In the genomic region with DNA sequence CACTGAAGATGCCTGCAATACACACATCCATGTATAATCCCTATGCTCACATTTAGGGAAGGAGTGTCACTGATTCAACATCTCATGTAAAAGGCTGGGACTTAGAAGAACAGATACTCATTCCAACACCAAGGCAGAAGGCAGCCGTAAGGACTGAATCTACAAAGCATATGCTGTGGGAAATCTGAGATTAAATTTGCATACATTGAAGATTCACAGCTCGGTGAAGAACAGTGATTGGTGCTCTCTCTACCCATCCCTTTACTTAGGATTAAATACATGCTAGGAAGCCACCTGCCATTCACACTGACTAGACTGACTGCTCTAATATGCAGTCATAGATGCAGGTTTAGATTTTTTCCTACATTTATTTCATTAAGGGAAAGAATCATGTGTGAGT, we compare ENCODE assay signal across 18 mouse cellular contexts.
DNase-seq lines count a peak whose midpoint lies in the region; ATAC-seq and TF ChIP-seq lines count a peak whose summit lies in the region.
"Had no signal": no experiment of that assay in that cellular context is flagged by ENCODE, and none has a peak within 500 bp of the region (broad histone marks: within the 10 kb centered on the region; RNA-seq: fewer than 3 reads in every experiment).

No protein-coding gene starts in this region.

- H3K4me1 ChIP-seq in forebrain, embryonic 13.5 days = no peaks in the 10 kb centered on the region
- no peaks in the 10 kb centered on the region for H3K4me1 ChIP-seq in forebrain, embryonic 12.5 days
- peaks cover 12% of the 10 kb centered on the region for H3K4me1 ChIP-seq in bone marrow macrophage, adult 2 months (ENCODE audit: control insufficient read depth, insufficient read depth, low read length)
- no peaks in the 10 kb centered on the region for H3K4me1 ChIP-seq in forebrain, postnatal 0 days (ENCODE audit: insufficient read depth)
- no peaks in the 10 kb centered on the region for H3K4me1 ChIP-seq in thymus, adult 2 months (replicated peaks; ENCODE audit: control insufficient read depth, insufficient read depth, low read length)
- H3K4me1 ChIP-seq: embryonic facial prominence, embryonic 12.5 days; heart, embryonic 12.5 days; hindbrain, embryonic 15.5 days had no signal

- peak; percentile 55 for DNase-seq in heart, adult 11 months
- no peak for DNase-seq in heart, postnatal 10 days
- peak; percentile 53 for DNase-seq in forebrain, postnatal 0 days
- DNase-seq in thymus, adult 2 months = no peak
- DNase-seq: adrenal gland, postnatal 10 days; B cell, adult 2 months; cerebellum, adult 11 months; cerebellum, adult 9-10 months; cerebellum, postnatal 25 days; gastrocnemius, postnatal 14 days; heart, postnatal 36 days had no signal

- no peaks in the 10 kb centered on the region for H3K36me3 ChIP-seq in forebrain, embryonic 13.5 days (ENCODE audit: poor library complexity, severe bottlenecking)
- H3K36me3 ChIP-seq in forebrain, embryonic 12.5 days (replicated peaks) = no peaks in the 10 kb centered on the region
- H3K36me3 ChIP-seq in forebrain, postnatal 0 days (ENCODE audit: insufficient read depth) = no peaks in the 10 kb centered on the region
- H3K36me3 ChIP-seq in thymus, adult 2 months (ENCODE audit: control insufficient read depth, insufficient read depth, low read length) = no peaks in the 10 kb centered on the region
- H3K36me3 ChIP-seq: embryonic facial prominence, embryonic 12.5 days; heart, embryonic 12.5 days; hindbrain, embryonic 15.5 days had no signal

- intact Hi-C loops in heart, postnatal 10 days (cut with DNase I) = no loop called here

- H3K27ac ChIP-seq in forebrain, embryonic 13.5 days = no peak overlapping the region
- H3K27ac ChIP-seq in forebrain, embryonic 12.5 days = no peak overlapping the region
- H3K27ac ChIP-seq in bone marrow macrophage, adult 2 months (ENCODE audit: insufficient read depth, low read depth, low read length) = peak overlapping the region; percentile 27; the same call in 1 of the 2 replicates
- H3K27ac ChIP-seq in forebrain, postnatal 0 days (ENCODE audit: low read depth, low read length) = no peak overlapping the region
- no peak overlapping the region for H3K27ac ChIP-seq in thymus, adult 2 months (ENCODE audit: control insufficient read depth, insufficient read depth, low read length)
- H3K27ac ChIP-seq: embryonic facial prominence, embryonic 12.5 days; hindbrain, embryonic 15.5 days had no signal

- TF ChIP-seq CTCF in bone marrow macrophage, adult 2 months (IDR thresholded peaks at IDR 0.05; ENCODE audit: low read depth, low read length) = no peak
- no peak for TF ChIP-seq CTCF in forebrain, postnatal 0 days (IDR thresholded peaks at IDR 0.05; ENCODE audit: low read depth)
- no peak for TF ChIP-seq CTCF in thymus, adult 2 months (IDR thresholded peaks at IDR 0.05; ENCODE audit: borderline replicate concordance, control insufficient read depth, extremely low read depth, insufficient read depth, low read length, poor library complexity)

- no peak overlapping the region for H3K4me3 ChIP-seq in forebrain, embryonic 13.5 days
- no peak overlapping the region for H3K4me3 ChIP-seq in forebrain, embryonic 12.5 days (replicated peaks)
- H3K4me3 ChIP-seq in bone marrow macrophage, adult 2 months (ENCODE audit: insufficient read depth, low read length) = no peak overlapping the region
- H3K4me3 ChIP-seq in forebrain, postnatal 0 days (ENCODE audit: low read depth, low read length) = no peak overlapping the region
- no peak overlapping the region for H3K4me3 ChIP-seq in thymus, adult 2 months (ENCODE audit: control insufficient read depth, insufficient read depth, low read length)
- H3K4me3 ChIP-seq: embryonic facial prominence, embryonic 12.5 days; heart, embryonic 12.5 days; hindbrain, embryonic 15.5 days had no signal

- no peaks in the 10 kb centered on the region for H3K9me3 ChIP-seq in forebrain, embryonic 13.5 days (replicated peaks)
- no peaks in the 10 kb centered on the region for H3K9me3 ChIP-seq in forebrain, embryonic 12.5 days
- no peaks in the 10 kb centered on the region for H3K9me3 ChIP-seq in forebrain, postnatal 0 days (ENCODE audit: low read length)
- H3K9me3 ChIP-seq: embryonic facial prominence, embryonic 12.5 days; heart, embryonic 12.5 days; hindbrain, embryonic 15.5 days had no signal

- no peak overlapping the region for H3K9ac ChIP-seq in forebrain, embryonic 13.5 days
- no peak overlapping the region for H3K9ac ChIP-seq in forebrain, embryonic 12.5 days
- H3K9ac ChIP-seq in forebrain, postnatal 0 days = no peak overlapping the region
- H3K9ac ChIP-seq: embryonic facial prominence, embryonic 12.5 days; heart, embryonic 12.5 days; hindbrain, embryonic 15.5 days had no signal

- TF ChIP-seq POLR2A in bone marrow macrophage, adult 2 months (IDR thresholded peaks at IDR 0.05; ENCODE audit: borderline replicate concordance, low read depth, low read length) = no peak
- TF ChIP-seq POLR2A in thymus, adult 2 months (IDR thresholded peaks at IDR 0.05; ENCODE audit: control insufficient read depth, extremely low read depth, insufficient read depth, low read length, poor library complexity) = no peak

- 73% methylated on average over 2 of the region's 2 CpGs for WGBS in forebrain, embryonic 13.5 days
- WGBS in forebrain, embryonic 12.5 days = 83% methylated on average over 2 of the region's 2 CpGs
- 58% methylated on average over 2 of the region's 2 CpGs for WGBS in forebrain, postnatal 0 days
- WGBS in thymus, adult 2 months = 99% methylated on average over 2 of the region's 2 CpGs

- ATAC-seq in forebrain, embryonic 13.5 days = peak; percentile 78; the same call in 1 of the 2 replicates
- no peak for ATAC-seq in forebrain, embryonic 12.5 days (ENCODE audit: low FRiP score)
- ATAC-seq in forebrain, postnatal 0 days = peak; percentile 75
- ATAC-seq: intestine, embryonic 16.5 days had no signal

- H3K27me3 ChIP-seq in forebrain, embryonic 13.5 days = no peaks in the 10 kb centered on the region
- H3K27me3 ChIP-seq in forebrain, embryonic 12.5 days = no peaks in the 10 kb centered on the region
- H3K27me3 ChIP-seq in forebrain, postnatal 0 days (ENCODE audit: insufficient read depth, low read length) = no peaks in the 10 kb centered on the region
- no peaks in the 10 kb centered on the region for H3K27me3 ChIP-seq in thymus, adult 2 months (ENCODE audit: control insufficient read depth, insufficient read depth, low read length)
- H3K27me3 ChIP-seq: embryonic facial prominence, embryonic 12.5 days; heart, embryonic 12.5 days; hindbrain, embryonic 15.5 days had no signal

- H3K4me2 ChIP-seq in forebrain, embryonic 13.5 days = no peak overlapping the region
- no peak overlapping the region for H3K4me2 ChIP-seq in forebrain, embryonic 12.5 days
- no peak overlapping the region for H3K4me2 ChIP-seq in forebrain, postnatal 0 days (ENCODE audit: low read depth)
- H3K4me2 ChIP-seq: embryonic facial prominence, embryonic 12.5 days; heart, embryonic 12.5 days; hindbrain, embryonic 15.5 days had no signal

Comparison
In these comparisons a context has a peak if more than half of its experiments do, and no peak if none do; other contexts are left out.
1. DNase-seq: peak in heart, adult 11 months (single experiment) and forebrain, postnatal 0 days (single experiment); none in heart, postnatal 10 days (0 of 2) and thymus, adult 2 months (single experiment).